Mouse (Mus musculus) embryonic facial prominence, embryonic 11.5 days (tissue): ENCODE measurements around the gene Polr3e. TPM values are rescaled to one million over a fixed set of nuclear protein-coding genes. Genes with fewer than 3 reads are reported as not detected.
"Not testable (repeated sequence)": the region's sequence is repeated elsewhere in the genome, so short reads cannot be mapped to it uniquely, and the experiment has no call there.

Experiments used
- ATAC-seq: fragments of 200-750 bp; cut with Nextera tagmentation; replicated peaks from 2 replicates; pipeline ENCODE4 v1.8.0; 2017; ENCODE audit warnings: low read depth; ENCODE audit not compliant: insufficient number of reproducible peaks, low FRiP score, low TSS enrichment
- DNase-seq: peaks from one replicate; pipeline ENCODE4 v3.0.0-alpha.2; 2015; ENCODE audit warnings: low spot score
- H3K27ac ChIP-seq: fragments of 300-500 bp; sonication (generic); replicated peaks from 2 replicates; pipeline ENCODE4 v1.5.1; 2014; ENCODE audit warnings: mild to moderate bottlenecking, low read depth, low read length, control low read depth
- H3K27me3 ChIP-seq: fragments of 300-500 bp; sonication (generic); 2 replicates; pipeline ENCODE4 v1.6.1; 2014; ENCODE audit warnings: mild to moderate bottlenecking, low read length, moderate library complexity, mixed read lengths; ENCODE audit not compliant: control insufficient read depth, insufficient read depth
- H3K36me3 ChIP-seq: fragments of 300-500 bp; sonication (generic); replicated peaks from 2 replicates; pipeline ENCODE4 v1.6.1; 2014; ENCODE audit warnings: low read depth, mild to moderate bottlenecking, low read length, moderate library complexity, mixed read lengths; ENCODE audit not compliant: control insufficient read depth, insufficient read depth
- H3K4me1 ChIP-seq: fragments of 300-500 bp; sonication (generic); 2 replicates; pipeline ENCODE4 v1.6.1; 2014; ENCODE audit warnings: low read length, mixed read lengths; ENCODE audit not compliant: control insufficient read depth, insufficient read depth
- H3K4me2 ChIP-seq: fragments of 300-500 bp; sonication (generic); 2 replicates; pipeline ENCODE4 v1.6.1; 2014; ENCODE audit warnings: low read depth, mild to moderate bottlenecking, control low read depth, low read length, moderate library complexity
- H3K4me3 ChIP-seq: fragments of 300-500 bp; sonication (generic); 2 replicates; pipeline ENCODE4 v1.5.1; 2014; ENCODE audit warnings: low read depth, low read length, control low read depth
- H3K9ac ChIP-seq: fragments of 300-500 bp; sonication (generic); replicated peaks from 2 replicates; pipeline ENCODE4 v1.6.1; 2014; ENCODE audit warnings: mild to moderate bottlenecking, control low read depth, low read length
- H3K9me3 ChIP-seq: fragments of 300-500 bp; sonication (generic); replicated peaks from 2 replicates; pipeline ENCODE4 v1.6.1; 2016; ENCODE audit warnings: mild to moderate bottlenecking, low read length, inconsistent platforms, mixed read lengths; ENCODE audit not compliant: control insufficient read depth
- WGBS: fragments of 180-500 bp; shearing (Covaris S2); extraction: QIAGEN DNeasy Blood & Tissue Kit; methylation state at CpG from one replicate; pipeline ENCODE4 v1.1.7; 2014; 5-methylcytosine and 5-hydroxymethylcytosine counted together
- polyA plus RNA-seq: library from polyadenylated mRNA; unstranded; fragments of >200 nt; fragmentation: Nextera tagmentation; extraction: Ambion mirVana; gene quantifications from 2 replicates; pipeline ENCODE4 v1.2.1, GENCODE M21; 2014

The Polr3e gene
- polyA plus RNA-seq, 1 experiment from 2014 or later = 22.7 TPM

- ATAC-seq = no peak
- Histone ChIP-seq H3K27me3 (no peaks in the 10 kb centered on the region), H3K27ac (no peak overlapping the region), H3K4me1 (no peaks in the 10 kb centered on the region), H3K9ac (no peak overlapping the region), H3K9me3 (no peaks in the 10 kb centered on the region), H3K4me2 (no peak overlapping the region), H3K36me3 (peaks cover 7% of the 10 kb centered on the region), H3K4me3 (no peak overlapping the region)
- WGBS = 89% methylated on average over 12 of the region's 12 CpGs
- DNase-seq = no peak
Observed at GRCm38 (mm10) chr7:120940343-120940742, 22.8 kb downstream of the Polr3e start.

DNA sequence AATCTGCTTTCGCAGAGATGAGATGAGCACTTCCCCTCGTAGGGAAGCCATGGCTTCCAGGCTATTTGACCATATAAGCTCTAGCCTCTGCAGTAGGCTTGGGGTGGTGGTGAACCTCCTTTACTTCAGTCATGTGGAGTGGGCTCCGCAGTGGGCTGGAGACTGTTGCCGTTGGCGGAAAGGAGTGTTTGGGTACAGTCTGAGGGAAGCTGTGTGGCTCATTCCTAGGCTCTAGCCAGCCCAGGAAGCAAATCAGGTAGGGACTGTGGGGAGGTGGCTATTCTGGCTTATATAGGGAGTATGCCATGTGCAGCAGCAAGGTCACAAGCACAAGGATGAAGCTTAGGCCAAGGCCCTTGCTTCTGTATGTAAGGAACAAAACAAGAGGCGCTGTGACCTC is 23.7 kb downstream of the Polr3e start:
- Histone ChIP-seq H3K27me3 (no peaks in the 10 kb centered on the region), H3K4me3 (no peak overlapping the region), H3K27ac (no peak overlapping the region), H3K4me2 (no peak overlapping the region), H3K4me1 (no peaks in the 10 kb centered on the region), H3K36me3 (peaks cover 7% of the 10 kb centered on the region), H3K9me3 (no peaks in the 10 kb centered on the region), H3K9ac (no peak overlapping the region)
- WGBS = 94% methylated on average over 6 of the region's 6 CpGs
- DNase-seq (no peak), ATAC-seq (no peak)

- H3K4me2 ChIP-seq = no peak overlapping the region
- DNase-seq (no peak), ATAC-seq (no peak)
- no peak overlapping the region for H3K9ac ChIP-seq
- peaks cover 7% of the 10 kb centered on the region for H3K36me3 ChIP-seq
- H3K4me3 ChIP-seq = no peak overlapping the region
- H3K27ac ChIP-seq = no peak overlapping the region
- 82% methylated on average over 1 of the region's 1 CpGs for WGBS
- H3K9me3 ChIP-seq = no peaks in the 10 kb centered on the region
- no peaks in the 10 kb centered on the region for H3K4me1 ChIP-seq
- H3K27me3 ChIP-seq = no peaks in the 10 kb centered on the region
Observed at GRCm38 (mm10) chr7:120942506-120942905, 25.0 kb downstream of the Polr3e start.

DNA sequence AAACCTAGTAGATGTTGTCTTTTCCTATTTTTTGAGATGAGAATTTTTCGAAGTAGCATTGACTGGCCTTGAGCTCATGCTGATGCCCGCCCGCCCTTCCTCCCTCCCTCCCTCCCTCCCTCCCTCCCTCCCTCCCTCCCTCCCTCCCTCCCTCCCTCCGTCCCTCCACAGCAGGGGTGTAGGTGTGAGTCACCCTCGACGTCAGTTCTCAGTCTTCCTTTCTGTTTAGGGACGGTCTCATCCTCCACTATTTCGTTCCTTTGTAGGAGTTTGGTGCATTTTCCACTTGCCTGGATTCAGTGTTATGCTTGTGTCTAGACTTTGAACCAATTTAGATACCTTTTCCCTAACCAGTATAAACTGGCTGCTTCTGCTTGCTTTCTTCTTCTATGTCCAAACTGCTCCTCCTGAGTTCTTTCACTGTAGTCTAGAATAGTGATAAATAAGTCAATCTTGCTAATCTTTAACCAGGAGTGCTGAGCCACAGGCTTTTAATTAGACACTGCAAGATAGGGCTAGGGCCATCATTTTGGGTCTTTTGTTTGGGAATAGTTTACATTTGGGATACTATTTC is 26.5 kb downstream of the Polr3e start:
- DNase-seq (no peak), ATAC-seq (no peak)
- Histone ChIP-seq H3K27ac (no peak overlapping the region), H3K9me3 (no peaks in the 10 kb centered on the region), H3K4me3 (no peak overlapping the region), H3K27me3 (no peaks in the 10 kb centered on the region), H3K9ac (no peak overlapping the region), H3K4me2 (no peak overlapping the region), H3K36me3 (peaks cover 7% of the 10 kb centered on the region; the same call in 1 of the 2 replicates), H3K4me1 (no peaks in the 10 kb centered on the region)
- 88% methylated on average over 7 of the region's 8 CpGs for WGBS

DNA sequence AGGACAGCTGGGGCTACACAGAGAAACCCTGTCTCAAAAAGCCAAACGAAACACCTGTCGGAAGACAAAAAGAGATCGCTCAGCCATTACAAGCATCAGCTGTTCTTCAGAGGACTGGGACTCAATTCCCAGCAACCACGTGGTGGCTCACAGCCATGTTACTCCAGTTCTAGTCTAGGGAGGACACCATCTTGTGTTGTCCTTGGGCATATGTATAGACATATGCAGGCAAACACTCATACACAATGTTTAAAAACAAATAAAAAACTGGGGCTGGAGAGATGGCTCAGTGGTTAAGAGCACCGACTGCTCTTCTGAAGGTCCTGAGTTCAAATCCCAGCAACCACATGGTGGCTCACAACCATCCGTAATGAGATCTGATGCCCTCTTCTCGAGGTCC is 36.0 kb downstream of the Polr3e start:
- ATAC-seq, H3K4me3 ChIP-seq, H3K9ac ChIP-seq, H3K4me1 ChIP-seq, H3K4me2 ChIP-seq, DNase-seq, H3K9me3 ChIP-seq, H3K36me3 ChIP-seq, H3K27ac ChIP-seq, H3K27me3 ChIP-seq: not testable (repeated sequence)
- 92% methylated on average over 7 of the region's 7 CpGs for WGBS

DNA sequence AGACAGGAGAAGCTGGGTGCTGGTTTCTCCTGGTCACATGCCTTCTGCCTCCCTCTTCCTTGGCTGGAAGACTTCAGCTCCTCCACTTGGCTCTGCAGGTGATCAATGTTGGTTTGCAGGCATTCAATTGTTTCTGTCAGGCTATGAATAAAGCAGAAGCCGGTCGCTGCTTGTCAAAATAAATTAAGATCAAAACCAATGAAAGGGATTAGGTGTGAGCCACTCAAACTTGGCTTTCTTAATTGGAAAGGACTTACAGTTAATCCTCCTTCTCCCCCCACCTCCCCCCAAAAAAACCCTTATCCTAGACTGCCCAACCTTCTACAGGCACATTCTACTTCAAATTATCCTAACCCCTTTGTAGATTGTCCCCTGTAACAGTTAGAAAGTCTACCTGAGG is 42.6 kb downstream of the Polr3e start:
- Histone ChIP-seq H3K4me3 (no peak overlapping the region), H3K9me3 (no peaks in the 10 kb centered on the region), H3K36me3 (no peaks in the 10 kb centered on the region; the same call in 1 of the 2 replicates), H3K4me1 (no peaks in the 10 kb centered on the region), H3K27ac (no peak overlapping the region), H3K9ac (no peak overlapping the region), H3K27me3 (no peaks in the 10 kb centered on the region), H3K4me2 (no peak overlapping the region)
- WGBS = 77% methylated on average over 2 of the region's 2 CpGs
- ATAC-seq = no peak
- no peak for DNase-seq

GRCm38 (mm10) chr7:120960601-120961000 is 43.1 kb downstream of the Polr3e start:
- no peak for ATAC-seq
- no peaks in the 10 kb centered on the region for H3K27me3 ChIP-seq
- no peak overlapping the region for H3K4me2 ChIP-seq
- no peaks in the 10 kb centered on the region; the same call in 1 of the 2 replicates for H3K36me3 ChIP-seq
- WGBS = 86% methylated on average over 6 of the region's 6 CpGs
- DNase-seq = no peak
- no peaks in the 10 kb centered on the region for H3K4me1 ChIP-seq
- no peak overlapping the region for H3K9ac ChIP-seq
- H3K4me3 ChIP-seq = no peak overlapping the region
- no peak overlapping the region for H3K27ac ChIP-seq
- no peaks in the 10 kb centered on the region for H3K9me3 ChIP-seq

- Histone ChIP-seq H3K9me3 (no peaks in the 10 kb centered on the region), H3K36me3 (no peaks in the 10 kb centered on the region; the same call in 1 of the 2 replicates), H3K9ac (no peak overlapping the region), H3K4me3 (no peak overlapping the region), H3K27me3 (no peaks in the 10 kb centered on the region), H3K4me2 (no peak overlapping the region), H3K27ac (no peak overlapping the region), H3K4me1 (no peaks in the 10 kb centered on the region)
- WGBS = 64% methylated on average over 3 of the region's 3 CpGs
- ATAC-seq (no peak), DNase-seq (no peak)
Observed at GRCm38 (mm10) chr7:120961893-120962292, 44.3 kb downstream of the Polr3e start.
